Mouse (Mus musculus) ES-Bruce4 (cell line): ENCODE measurements around the gene Pogz. TPM values are rescaled to one million over a fixed set of nuclear protein-coding genes. Genes with fewer than 3 reads are reported as not detected.
"Not testable (repeated sequence)": the region's sequence is repeated elsewhere in the genome, so short reads cannot be mapped to it uniquely, and the experiment has no call there.

Experiments used
- H3K27ac ChIP-seq: 2 replicates; pipeline ENCODE4 v1.5.1; 2012; ENCODE audit warnings: low read length, inconsistent platforms; ENCODE audit not compliant: insufficient read depth
- H3K27me3 ChIP-seq: 2 replicates; pipeline ENCODE4 v1.6.1; 2012; ENCODE audit warnings: mild to moderate bottlenecking, low read length, inconsistent platforms; ENCODE audit not compliant: control insufficient read depth, poor library complexity, insufficient read depth, severe bottlenecking
- H3K36me3 ChIP-seq: 2 replicates; pipeline ENCODE4 v1.6.1; 2012; ENCODE audit warnings: inconsistent platforms, mild to moderate bottlenecking, low read length, moderate library complexity; ENCODE audit not compliant: control insufficient read depth, poor library complexity, insufficient read depth, severe bottlenecking
- H3K4me1 ChIP-seq: one replicate; pipeline ENCODE4 v1.8.1; 2011; ENCODE audit warnings: low read length; ENCODE audit not compliant: control insufficient read depth, insufficient read depth
- H3K4me3 ChIP-seq: 2 replicates; pipeline ENCODE4 v1.5.1; 2011; ENCODE audit warnings: low read depth, mild to moderate bottlenecking, low read length
- H3K9ac ChIP-seq: 2 replicates; pipeline ENCODE4 v1.6.1; 2012; ENCODE audit warnings: low read depth, mild to moderate bottlenecking, inconsistent platforms; ENCODE audit not compliant: poor library complexity, severe bottlenecking
- H3K9me3 ChIP-seq: replicated peaks from 2 replicates; pipeline ENCODE4 v1.6.1; 2012; ENCODE audit warnings: mild to moderate bottlenecking, low read length, inconsistent platforms; ENCODE audit not compliant: control insufficient read depth, poor library complexity, insufficient read depth, severe bottlenecking
- CTCF ChIP-seq: IDR thresholded peaks from one replicate; pipeline ENCODE4 v1.8.1; 2011; ENCODE audit warnings: low read depth, low read length
- EP300 ChIP-seq: IDR thresholded peaks from 2 replicates; pipeline ENCODE4 v1.6.1; 2011; ENCODE audit warnings: low read depth, low read length; ENCODE audit not compliant: insufficient read depth
- POLR2A ChIP-seq: IDR thresholded peaks from one replicate; pipeline ENCODE4 v1.8.1; 2011; ENCODE audit warnings: low read length; ENCODE audit not compliant: insufficient read depth
- polyA plus RNA-seq: library from polyadenylated mRNA; stranded (reverse); fragments of >200 nt; gene quantifications from 2 replicates; pipeline ENCODE4 v1.2.4, GENCODE M21; 2011; ENCODE audit warnings: low read depth; ENCODE audit not compliant: missing spikeins, insufficient read depth, insufficient read length

Pogz gene
- polyA plus RNA-seq, 1 experiment = 92.6 TPM

DNA sequence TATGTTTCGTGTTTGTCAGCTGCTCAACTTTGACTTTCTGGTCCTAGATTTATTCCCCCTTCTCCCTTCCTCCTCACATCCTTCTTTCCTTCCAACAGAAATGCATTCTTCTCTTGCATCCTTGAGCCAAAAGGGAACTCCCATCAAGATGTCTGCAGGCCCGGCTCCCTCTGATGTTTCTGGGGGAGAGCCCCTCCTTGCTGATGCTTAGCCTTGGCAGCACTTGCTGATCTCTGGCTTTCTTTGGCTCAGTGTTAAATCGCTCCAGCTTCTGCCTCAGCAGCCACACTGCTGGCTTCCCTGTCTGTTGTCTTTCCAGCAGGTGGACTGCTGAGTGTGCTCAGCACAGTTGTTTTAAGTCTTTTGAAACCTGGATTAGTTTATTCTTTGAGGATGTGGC is 83.7 kb downstream of the Pogz start:
- Histone ChIP-seq H3K4me3 (no peak overlapping the region), H3K9ac (no peak overlapping the region), H3K9me3 (no peaks in the 10 kb centered on the region), H3K4me1 (no peaks in the 10 kb centered on the region), H3K27me3 (0 out of 2 replicates have a peak, but pooled peaks cover 2% of the 10 kb centered on the region), H3K27ac (no peak overlapping the region), H3K36me3 (no peaks in the 10 kb centered on the region)
- TF ChIP-seq POLR2A (no peak), EP300 (no peak), CTCF (no peak)

DNA sequence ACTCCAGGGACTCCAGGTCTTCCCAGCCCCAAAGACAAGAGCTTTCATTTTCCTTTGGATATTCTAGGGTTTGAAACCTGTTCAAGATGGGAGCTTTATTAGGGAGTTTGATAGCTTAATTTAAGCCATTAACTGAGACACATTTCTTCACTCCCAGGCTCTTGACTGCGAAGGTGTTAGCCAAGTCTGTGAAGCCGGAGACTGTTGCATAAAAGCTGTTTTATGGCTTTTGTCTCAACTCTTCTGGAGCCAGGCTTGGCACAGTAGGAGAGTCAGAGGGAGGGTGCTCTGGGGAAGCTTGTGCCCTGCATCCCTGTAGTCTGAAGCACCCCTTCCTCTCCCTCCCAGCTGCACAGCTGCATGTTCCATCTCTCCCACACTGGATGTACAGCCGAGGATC is 85.0 kb downstream of the Pogz start:
- Histone ChIP-seq H3K9ac (no peak overlapping the region), H3K4me1 (no peaks in the 10 kb centered on the region), H3K36me3 (no peaks in the 10 kb centered on the region), H3K27me3 (0 out of 2 replicates have a peak, but pooled peaks cover 2% of the 10 kb centered on the region), H3K9me3 (no peaks in the 10 kb centered on the region), H3K4me3 (no peak overlapping the region), H3K27ac (no peak overlapping the region)
- TF ChIP-seq CTCF (no peak), POLR2A (no peak), EP300 (no peak)

- no peaks in the 10 kb centered on the region for H3K4me1 ChIP-seq
- H3K9ac ChIP-seq = no peak overlapping the region
- no peak overlapping the region for H3K27ac ChIP-seq
- H3K9me3 ChIP-seq = no peaks in the 10 kb centered on the region
- 0 out of 2 replicates have a peak, but pooled peaks cover 2% of the 10 kb centered on the region for H3K27me3 ChIP-seq
- no peaks in the 10 kb centered on the region for H3K36me3 ChIP-seq
- TF ChIP-seq CTCF (no peak), POLR2A (no peak), EP300 (no peak)
- H3K4me3 ChIP-seq = no peak overlapping the region
Observed at GRCm38 (mm10) chr3:94924688-94925087, 87.3 kb downstream of the Pogz start.

DNA sequence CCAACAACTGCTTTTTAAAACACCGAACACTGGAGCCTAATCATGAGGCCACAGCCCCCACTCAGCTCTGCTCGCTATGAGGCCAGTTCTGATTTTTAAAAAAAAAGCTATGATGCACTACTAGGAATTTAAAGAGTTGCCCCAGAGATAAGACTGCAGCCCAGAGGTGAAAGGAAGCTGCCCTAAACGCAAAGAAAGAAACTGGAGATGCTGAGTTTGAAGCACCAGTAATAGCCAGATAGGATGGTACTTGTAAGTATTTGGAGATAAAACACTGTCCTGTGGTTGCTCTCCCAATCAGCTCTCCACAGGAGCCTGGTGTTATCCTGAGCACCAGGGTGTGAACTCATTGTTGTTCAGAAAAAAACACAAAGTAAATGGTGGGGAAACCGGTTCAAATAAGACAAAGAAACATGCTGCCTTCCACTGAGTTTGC is 89.0 kb downstream of the Pogz start:
- not testable (repeated sequence) for H3K4me1 ChIP-seq, H3K9me3 ChIP-seq, H3K9ac ChIP-seq, H3K36me3 ChIP-seq, H3K27ac ChIP-seq, H3K4me3 ChIP-seq, H3K27me3 ChIP-seq

DNA sequence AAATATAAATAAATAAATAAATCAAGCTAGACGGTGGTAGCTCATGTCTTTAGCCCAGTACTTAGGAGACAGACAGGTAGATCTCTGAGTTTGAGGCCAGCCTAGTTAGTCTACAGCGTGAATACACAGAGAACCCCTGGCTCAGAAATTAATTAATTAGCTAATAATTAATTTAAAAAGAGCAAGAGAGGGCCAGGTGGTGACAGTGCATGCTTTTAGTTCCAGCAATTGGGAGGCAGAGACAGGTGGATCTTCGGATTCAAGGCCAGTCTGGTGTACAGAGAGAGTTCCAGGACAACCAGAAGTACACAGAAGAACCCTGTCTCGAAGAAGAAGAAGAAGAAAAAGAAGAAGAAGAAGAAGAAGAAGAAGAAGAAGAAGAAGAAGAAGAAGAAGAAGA is 91.6 kb downstream of the Pogz start:
- H3K4me3 ChIP-seq, H3K36me3 ChIP-seq, H3K27ac ChIP-seq, H3K27me3 ChIP-seq, H3K9ac ChIP-seq, H3K4me1 ChIP-seq, H3K9me3 ChIP-seq: not testable (repeated sequence)

- H3K27ac ChIP-seq, H3K27me3 ChIP-seq, H3K4me3 ChIP-seq, H3K9me3 ChIP-seq, H3K9ac ChIP-seq, H3K4me1 ChIP-seq, H3K36me3 ChIP-seq: not testable (repeated sequence)
Observed at GRCm38 (mm10) chr3:94930386-94931266, 93.3 kb downstream of the Pogz start.

GRCm38 (mm10) chr3:94931427-94932082 is 94.2 kb downstream of the Pogz start:
- not testable (repeated sequence) for H3K36me3 ChIP-seq, H3K9me3 ChIP-seq, H3K4me1 ChIP-seq, H3K4me3 ChIP-seq, H3K27ac ChIP-seq, H3K9ac ChIP-seq, H3K27me3 ChIP-seq
